ENCODE assay signal across 9 mouse cellular contexts in genomic region chr14:121062238-121063082, GRCm38 (mm10). TPM values are rescaled to one million over a fixed set of nuclear protein-coding genes. Genes with fewer than 3 reads are reported as not detected.
A peak's percentile ranks its signal among the peaks of the same experiment; 100 is the strongest.
DNase-seq lines count a peak whose midpoint lies in the region; ATAC-seq and TF ChIP-seq lines count a peak whose summit lies in the region.
"Had no signal": no experiment of that assay in that cellular context is flagged by ENCODE, and none has a peak within 500 bp of the region (broad histone marks: within the 10 kb centered on the region; RNA-seq: fewer than 3 reads in every experiment).

No protein-coding gene starts in this region.

- ATAC-seq in heart, embryonic 14.5 days (ENCODE audit: insufficient number of reproducible peaks, insufficient read depth, low FRiP score, low read depth) = peak; percentile 62
- ATAC-seq in liver, embryonic 14.5 days (ENCODE audit: insufficient read depth) = 0 out of 2 replicates have a peak, but pooled peaks have one; percentile 18

- no peak for TF ChIP-seq EP300 in liver, embryonic 14.5 days (IDR thresholded peaks at IDR 0.05; ENCODE audit: low read depth)

- WGBS in embryonic facial prominence, embryonic 10.5 days = 56% methylated on average over 14 of the region's 14 CpGs
- 17% methylated on average over 14 of the region's 14 CpGs for WGBS in heart, embryonic 14.5 days
- 52% methylated on average over 14 of the region's 14 CpGs for WGBS in liver, embryonic 14.5 days (ENCODE audit: insufficient replicate concordance)

- peak overlapping the region; percentile 27 for H3K4me2 ChIP-seq in heart, embryonic 14.5 days (ENCODE audit: low read length)
- H3K4me2 ChIP-seq in liver, embryonic 14.5 days (ENCODE audit: low read depth) = no peak overlapping the region

- H3K4me3 ChIP-seq in embryonic facial prominence, embryonic 10.5 days = no peak overlapping the region
- no peak overlapping the region for H3K4me3 ChIP-seq in heart, embryonic 14.5 days (ENCODE audit: control insufficient read depth in 1 of 2, insufficient read depth in 1 of 2, low read depth in 1 of 2, low read length in 2 of 2)
- no peak overlapping the region for H3K4me3 ChIP-seq in liver, embryonic 14.5 days (ENCODE audit: insufficient read depth in 1 of 2, low read depth in 2 of 2, low read length in 2 of 2)

- peaks cover 74% of the 10 kb centered on the region for H3K4me1 ChIP-seq in embryonic facial prominence, embryonic 10.5 days
- peaks cover 38 to 53% of the 10 kb centered on the region in 2 experiments for H3K4me1 ChIP-seq in heart, embryonic 14.5 days (ENCODE audit: control insufficient read depth in 2 of 2, insufficient read depth in 2 of 2, low read length in 2 of 2)
- H3K4me1 ChIP-seq in liver, embryonic 14.5 days (replicated peaks; ENCODE audit: control insufficient read depth in 2 of 2, insufficient read depth in 2 of 2, low read length in 1 of 2) = peaks cover 0 to 4% of the 10 kb centered on the region in 2 experiments; a peak in 2 of 4 replicates

- no peak for TF ChIP-seq CTCF in liver, embryonic 14.5 days (IDR thresholded peaks at IDR 0.05; ENCODE audit: low read depth)

- H3K9ac ChIP-seq in heart, embryonic 14.5 days (ENCODE audit: low read length) = peak overlapping the region; percentile 44
- H3K9ac ChIP-seq in liver, embryonic 14.5 days (replicated peaks) = no peak overlapping the region

- H3K27me3 ChIP-seq in embryonic facial prominence, embryonic 10.5 days (replicated peaks; ENCODE audit: low read depth, poor library complexity, severe bottlenecking) = no peaks in the 10 kb centered on the region
- no peaks in the 10 kb centered on the region for H3K27me3 ChIP-seq in heart, embryonic 14.5 days (ENCODE audit: control insufficient read depth, insufficient read depth, low read length)
- no peaks in the 10 kb centered on the region for H3K27me3 ChIP-seq in liver, embryonic 14.5 days (ENCODE audit: control insufficient read depth, insufficient read depth, low read length)
- H3K27me3 ChIP-seq: CH12.LX had no signal

- DNase-seq in kidney, adult 18-20 months = peak; percentile 44
- DNase-seq in kidney, adult 8-10 months = no peak
- no peak for DNase-seq in embryonic facial prominence, embryonic 10.5 days (ENCODE audit: low spot score)
- DNase-seq in kidney, postnatal 4 days = peak; percentile 38 to 60
- no peak for DNase-seq in liver, embryonic 14.5 days (ENCODE audit: low read depth in 3 of 3, low spot score in 3 of 3)
- DNase-seq in right cerebral cortex, postnatal 14 days = peak; percentile 58
- DNase-seq in urinary bladder, postnatal 10 days (ENCODE audit: low spot score) = no peak

- peaks cover 35% of the 10 kb centered on the region for H3K36me3 ChIP-seq in embryonic facial prominence, embryonic 10.5 days (replicated peaks)
- H3K36me3 ChIP-seq in heart, embryonic 14.5 days (ENCODE audit: control insufficient read depth, insufficient read depth, low read length) = peaks cover 3% of the 10 kb centered on the region; the same call in 1 of the 2 replicates
- no peaks in the 10 kb centered on the region for H3K36me3 ChIP-seq in liver, embryonic 14.5 days (replicated peaks; ENCODE audit: control insufficient read depth, insufficient read depth, low read depth)

- H3K27ac ChIP-seq in embryonic facial prominence, embryonic 10.5 days (replicated peaks) = peak overlapping the region; percentile 52; the same call in 1 of the 2 replicates
- peak overlapping the region; percentile 43 to 69 for H3K27ac ChIP-seq in heart, embryonic 14.5 days (replicated peaks in 1 of 2; ENCODE audit: control insufficient read depth in 1 of 2, insufficient read depth in 1 of 2, low read depth in 2 of 2, low read length in 2 of 2)
- no peak overlapping the region for H3K27ac ChIP-seq in liver, embryonic 14.5 days

- H3K9me3 ChIP-seq in embryonic facial prominence, embryonic 10.5 days = peaks cover 4% of the 10 kb centered on the region; the same call in 1 of the 2 replicates
- H3K9me3 ChIP-seq in heart, embryonic 14.5 days (ENCODE audit: control insufficient read depth, low read length) = no peaks in the 10 kb centered on the region
- no peaks in the 10 kb centered on the region for H3K9me3 ChIP-seq in liver, embryonic 14.5 days (ENCODE audit: control insufficient read depth, low read length)

RNA-seq across cellular contexts. Expression of gene Farp1, which starts 27.5 kb away (rescaled TPM):
- 35.8 and 41.7 TPM in 2 replicates for polyA plus RNA-seq in embryonic facial prominence, embryonic 10.5 days (2016; fragmentation: Nextera tagmentation; extraction: Ambion mirVana)
- polyA plus RNA-seq in heart, embryonic 14.5 days (2014; fragmentation: Nextera tagmentation; extraction: Ambion mirVana) = 19.1 and 20.4 TPM in 2 replicates
- polyA plus RNA-seq in liver, embryonic 14.5 days (2012; rRNA removed) = 3.7 and 4.3 TPM in 2 replicates
- polyA plus RNA-seq in liver, embryonic 14.5 days (2014; fragmentation: Nextera tagmentation; extraction: Ambion mirVana) = 2.7 and 3.0 TPM in 2 replicates

Comparison
In these comparisons a context has a peak if more than half of its experiments do, and no peak if none do; other contexts are left out.
1. DNase-seq: peak in kidney, adult 18-20 months (single experiment), kidney, postnatal 4 days (2 of 2) and right cerebral cortex, postnatal 14 days (single experiment); none in kidney, adult 8-10 months (0 of 2), embryonic facial prominence, embryonic 10.5 days (single experiment), liver, embryonic 14.5 days (0 of 3) and urinary bladder, postnatal 10 days (single experiment).